Mouse (Mus musculus) hindbrain, embryonic 10.5 days (tissue): ENCODE measurements at regions not wholly inside any gene's neighbourhood (a gene's known extent, or its start where the extent isn't known, plus 50 kb on each side); places are given as distances from the start of the nearest gene placed in this dataset.

Experiments used
- DNase-seq: peaks from one replicate; pipeline ENCODE4 v3.0.0-alpha.2; 2017; ENCODE audit warnings: low spot score
- H3K27ac ChIP-seq: fragments of 300-500 bp; sonication (generic); 2 replicates; pipeline ENCODE4 v1.5.1; 2016; ENCODE audit warnings: mild to moderate bottlenecking, moderate library complexity
- H3K27me3 ChIP-seq: fragments of 300-500 bp; sonication (generic); 2 replicates; pipeline ENCODE4 v1.6.1; 2016; ENCODE audit warnings: mild to moderate bottlenecking; ENCODE audit not compliant: poor library complexity, insufficient read depth, severe bottlenecking
- H3K36me3 ChIP-seq: fragments of 300-500 bp; sonication (generic); 2 replicates; pipeline ENCODE4 v1.6.1; 2016; ENCODE audit warnings: mild to moderate bottlenecking, moderate library complexity
- H3K4me1 ChIP-seq: fragments of 300-500 bp; sonication (generic); replicated peaks from 2 replicates; pipeline ENCODE4 v1.6.1; 2016; ENCODE audit warnings: mild to moderate bottlenecking
- H3K4me3 ChIP-seq: fragments of 300-500 bp; sonication (generic); 2 replicates; pipeline ENCODE4 v1.5.1; 2016; ENCODE audit warnings: mild to moderate bottlenecking, moderate library complexity
- H3K9me3 ChIP-seq: fragments of 300-500 bp; sonication (generic); 2 replicates; pipeline ENCODE4 v1.6.1; 2016; ENCODE audit warnings: mild to moderate bottlenecking, moderate library complexity
- WGBS: fragments of 180-500 bp; shearing (Covaris S2); methylation state at CpG from one replicate; pipeline ENCODE4 v1.1.7; 2016; 5-methylcytosine and 5-hydroxymethylcytosine counted together

DNA sequence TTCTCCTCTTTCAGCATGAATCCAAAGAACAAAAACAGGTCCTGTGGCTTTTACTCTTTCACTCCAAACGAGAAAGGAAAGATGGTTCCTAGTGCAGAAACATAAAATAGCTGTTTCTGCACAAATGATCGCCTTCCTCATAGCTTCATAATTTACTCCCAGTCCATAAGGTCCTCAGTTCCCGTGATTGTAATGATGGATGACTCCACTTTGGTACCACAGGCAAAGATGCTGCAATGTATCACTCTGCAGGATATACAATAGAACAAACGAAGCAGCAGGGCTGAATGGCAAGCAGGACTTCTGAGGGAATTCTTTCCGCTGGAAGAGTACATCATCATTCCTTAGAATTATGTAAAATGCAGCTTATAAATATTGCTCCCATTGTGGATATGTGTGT lies 652.8 kb downstream of the Robo2 start:
- H3K36me3 ChIP-seq = no peaks in the 10 kb centered on the region
- no peak overlapping the region for H3K27ac ChIP-seq
- no peak for DNase-seq
- no peak overlapping the region for H3K4me3 ChIP-seq
- WGBS = 64% methylated on average over 5 of the region's 5 CpGs
- no peaks in the 10 kb centered on the region for H3K4me1 ChIP-seq
- H3K9me3 ChIP-seq = no peaks in the 10 kb centered on the region
- no peaks in the 10 kb centered on the region for H3K27me3 ChIP-seq

DNA sequence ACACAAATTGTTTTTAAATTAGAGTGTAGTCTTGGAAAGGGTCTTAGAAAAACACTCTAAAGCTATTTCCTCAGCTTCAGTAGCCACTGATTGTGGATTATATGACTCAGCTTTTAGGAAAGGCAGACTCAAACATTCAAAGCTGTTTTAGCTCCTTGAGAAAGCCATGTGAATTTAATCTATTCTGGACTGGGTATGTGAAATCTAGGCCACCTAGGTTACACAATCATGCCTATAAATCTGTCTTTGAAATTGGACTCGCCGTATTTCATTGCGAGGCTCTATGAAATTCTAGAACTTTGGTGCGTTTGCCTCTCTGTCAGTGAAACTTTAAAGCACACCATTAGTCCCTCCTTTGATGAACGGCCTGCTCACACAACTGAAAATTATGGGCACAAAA lies 657.3 kb downstream of the Robo2 start:
- DNase-seq = no peak
- Histone ChIP-seq H3K36me3 (no peaks in the 10 kb centered on the region), H3K9me3 (no peaks in the 10 kb centered on the region), H3K27ac (no peak overlapping the region), H3K4me1 (no peaks in the 10 kb centered on the region), H3K4me3 (no peak overlapping the region), H3K27me3 (no peaks in the 10 kb centered on the region)
- 81% methylated on average over 5 of the region's 5 CpGs for WGBS

DNA sequence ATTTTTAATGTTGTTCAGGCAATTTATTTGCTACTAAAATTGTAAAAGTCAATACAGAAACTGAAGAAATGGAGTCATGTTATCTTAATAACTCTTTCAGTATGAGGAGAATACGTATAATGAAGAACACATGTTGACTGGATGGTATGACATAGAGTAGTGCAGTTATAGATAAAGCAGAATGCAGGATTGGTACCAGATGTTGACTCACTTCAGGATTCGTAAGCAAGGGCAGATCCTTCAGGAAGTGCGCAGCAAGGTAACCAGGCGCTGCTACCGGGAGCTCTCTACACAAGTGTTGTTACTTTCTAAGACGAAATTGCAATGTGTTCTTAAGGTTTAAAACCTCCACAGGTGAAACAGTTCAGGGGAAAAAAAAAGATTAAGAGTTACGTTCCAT lies 683.3 kb downstream of the Robo2 start:
- no peaks in the 10 kb centered on the region for H3K36me3 ChIP-seq
- WGBS = 77% methylated on average over 7 of the region's 7 CpGs
- DNase-seq = no peak
- no peak overlapping the region for H3K4me3 ChIP-seq
- H3K4me1 ChIP-seq = no peaks in the 10 kb centered on the region
- H3K27me3 ChIP-seq = no peaks in the 10 kb centered on the region
- H3K9me3 ChIP-seq = no peaks in the 10 kb centered on the region
- no peak overlapping the region for H3K27ac ChIP-seq

DNA sequence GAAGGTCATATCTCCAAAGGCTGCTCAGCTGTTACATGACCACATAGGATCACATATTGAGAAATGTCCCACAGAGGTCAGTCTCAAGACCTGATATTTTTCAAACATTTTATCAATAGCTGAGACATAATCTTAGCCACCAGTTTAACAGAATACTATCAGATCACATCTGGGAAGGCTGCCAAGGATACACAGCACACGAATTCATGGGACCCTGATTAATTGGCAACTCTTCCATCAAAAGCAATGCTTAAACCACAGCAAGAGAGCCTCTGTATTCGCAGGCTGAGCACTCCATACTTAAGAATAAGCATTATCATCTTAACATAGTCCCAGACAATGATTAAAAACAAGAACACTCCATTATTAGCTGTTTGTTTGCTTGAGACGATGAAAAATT lies 691.9 kb downstream of the Robo2 start:
- no peak for DNase-seq
- H3K4me1 ChIP-seq = no peaks in the 10 kb centered on the region
- H3K4me3 ChIP-seq = no peak overlapping the region
- no peaks in the 10 kb centered on the region for H3K36me3 ChIP-seq
- no peaks in the 10 kb centered on the region for H3K9me3 ChIP-seq
- no peak overlapping the region for H3K27ac ChIP-seq
- no peaks in the 10 kb centered on the region for H3K27me3 ChIP-seq
- 82% methylated on average over 3 of the region's 3 CpGs for WGBS

DNA sequence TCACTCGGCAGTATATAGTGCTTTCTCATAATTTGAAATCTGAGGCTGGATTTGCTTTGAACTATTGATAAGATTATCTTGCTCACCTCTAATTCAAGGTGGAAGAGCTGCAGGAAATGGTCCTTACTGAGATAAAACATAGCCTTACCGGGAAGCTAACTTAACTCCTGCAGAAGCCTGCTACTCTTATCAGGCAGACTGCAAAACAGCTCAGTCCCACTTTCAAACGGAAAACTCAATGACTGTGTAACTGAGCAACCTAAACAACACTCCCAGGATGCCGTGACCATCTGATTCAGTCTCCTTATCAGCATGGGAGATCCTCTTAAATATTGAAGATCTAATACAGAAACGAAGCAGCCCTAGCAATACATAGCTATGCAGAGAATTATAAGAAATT lies 695.3 kb downstream of the Robo2 start:
- H3K4me1 ChIP-seq = no peaks in the 10 kb centered on the region
- H3K27ac ChIP-seq = no peak overlapping the region
- no peak for DNase-seq
- no peaks in the 10 kb centered on the region for H3K9me3 ChIP-seq
- H3K36me3 ChIP-seq = no peaks in the 10 kb centered on the region
- WGBS = 84% methylated on average over 5 of the region's 5 CpGs
- no peaks in the 10 kb centered on the region for H3K27me3 ChIP-seq
- H3K4me3 ChIP-seq = no peak overlapping the region

DNA sequence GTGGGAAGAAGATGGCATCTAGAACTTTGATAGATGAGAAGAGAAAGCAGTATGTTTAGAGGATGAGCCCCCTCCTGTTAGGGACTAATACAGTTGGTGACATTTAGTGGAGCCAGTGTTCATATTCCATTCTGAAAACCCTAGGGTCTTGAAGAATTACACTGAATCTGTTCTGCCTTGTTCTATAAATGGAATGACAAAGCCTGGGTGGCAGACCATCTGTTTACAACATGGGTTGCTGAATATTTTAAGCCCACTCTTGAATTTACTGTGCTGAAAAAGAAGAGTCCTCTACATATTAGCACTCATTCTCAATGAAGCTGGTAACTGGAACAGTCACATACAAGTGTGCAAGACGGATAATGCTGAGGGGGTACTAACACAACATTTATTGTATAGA lies 704.6 kb downstream of the Robo2 start:
- Histone ChIP-seq H3K4me3 (no peak overlapping the region), H3K4me1 (no peaks in the 10 kb centered on the region), H3K9me3 (no peaks in the 10 kb centered on the region), H3K27ac (no peak overlapping the region), H3K36me3 (no peaks in the 10 kb centered on the region), H3K27me3 (no peaks in the 10 kb centered on the region)
- no peak for DNase-seq
- 83% methylated on average over 1 of the region's 1 CpGs for WGBS

DNA sequence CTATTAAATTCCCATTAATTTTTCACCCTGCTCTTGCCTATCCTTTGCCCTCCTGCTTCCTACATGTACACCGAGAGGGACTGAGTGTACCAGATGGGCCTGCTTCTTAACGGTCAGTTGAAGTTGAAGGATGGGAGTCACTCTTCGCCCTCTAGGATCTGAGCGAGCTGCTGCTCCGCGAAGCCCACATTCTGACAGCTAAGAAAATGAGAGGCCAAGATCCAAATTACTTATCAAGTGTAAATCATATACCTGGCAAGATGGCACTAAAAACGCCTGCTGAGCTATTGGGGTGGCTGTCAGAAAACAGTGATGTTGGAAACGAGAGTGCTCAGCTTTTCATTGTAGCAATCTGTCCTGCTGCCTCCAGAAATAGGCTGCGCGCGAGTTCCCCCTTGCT lies 722.4 kb downstream of the Robo2 start:
- Histone ChIP-seq H3K36me3 (no peaks in the 10 kb centered on the region), H3K9me3 (no peaks in the 10 kb centered on the region), H3K27ac (no peak overlapping the region), H3K4me1 (no peaks in the 10 kb centered on the region), H3K27me3 (no peaks in the 10 kb centered on the region), H3K4me3 (no peak overlapping the region)
- 78% methylated on average over 11 of the region's 11 CpGs for WGBS
- DNase-seq = no peak

DNA sequence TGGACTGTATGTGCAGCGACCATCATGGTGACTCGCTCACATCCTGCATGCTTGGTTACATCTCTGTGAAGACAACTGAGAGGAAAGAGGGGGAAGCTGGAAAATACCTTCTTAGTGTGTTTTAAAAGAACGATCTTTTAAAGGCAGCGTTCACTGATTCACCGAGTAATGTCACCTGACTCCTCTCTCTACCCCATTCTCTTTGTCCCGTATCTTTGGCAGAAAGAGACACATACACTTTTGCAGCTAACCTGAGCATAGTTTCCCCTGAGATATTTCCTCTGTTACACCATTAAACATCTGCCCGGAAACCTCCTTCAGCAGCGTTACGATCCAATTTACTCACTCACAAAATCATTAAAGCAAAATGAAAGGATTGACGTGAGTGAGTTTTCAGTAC lies 731.8 kb downstream of the Robo2 start:
- Histone ChIP-seq H3K9me3 (no peaks in the 10 kb centered on the region), H3K27ac (no peak overlapping the region), H3K36me3 (no peaks in the 10 kb centered on the region), H3K27me3 (no peaks in the 10 kb centered on the region), H3K4me1 (no peaks in the 10 kb centered on the region), H3K4me3 (no peak overlapping the region)
- DNase-seq = no peak
- 76% methylated on average over 10 of the region's 10 CpGs for WGBS

DNA sequence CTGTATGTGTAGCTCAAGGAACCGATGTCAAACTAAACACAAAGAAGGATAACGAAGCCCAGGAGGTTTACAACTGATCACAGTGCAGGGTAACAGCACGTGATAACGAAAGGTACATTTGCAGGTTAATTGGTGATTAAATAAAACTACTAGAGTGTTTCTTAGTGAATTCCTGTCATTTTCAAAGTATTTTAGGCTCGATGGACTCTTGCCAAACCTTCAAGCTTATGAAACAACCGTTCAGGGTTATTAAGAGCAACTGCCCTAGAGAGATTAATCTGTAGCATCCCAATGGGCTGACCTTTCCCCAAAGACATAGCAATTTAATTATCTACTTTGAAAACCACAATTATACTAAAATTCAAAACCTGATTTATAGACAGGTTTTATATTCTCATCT lies 741.1 kb downstream of the Robo2 start:
- no peak for DNase-seq
- no peaks in the 10 kb centered on the region for H3K4me1 ChIP-seq

DNA sequence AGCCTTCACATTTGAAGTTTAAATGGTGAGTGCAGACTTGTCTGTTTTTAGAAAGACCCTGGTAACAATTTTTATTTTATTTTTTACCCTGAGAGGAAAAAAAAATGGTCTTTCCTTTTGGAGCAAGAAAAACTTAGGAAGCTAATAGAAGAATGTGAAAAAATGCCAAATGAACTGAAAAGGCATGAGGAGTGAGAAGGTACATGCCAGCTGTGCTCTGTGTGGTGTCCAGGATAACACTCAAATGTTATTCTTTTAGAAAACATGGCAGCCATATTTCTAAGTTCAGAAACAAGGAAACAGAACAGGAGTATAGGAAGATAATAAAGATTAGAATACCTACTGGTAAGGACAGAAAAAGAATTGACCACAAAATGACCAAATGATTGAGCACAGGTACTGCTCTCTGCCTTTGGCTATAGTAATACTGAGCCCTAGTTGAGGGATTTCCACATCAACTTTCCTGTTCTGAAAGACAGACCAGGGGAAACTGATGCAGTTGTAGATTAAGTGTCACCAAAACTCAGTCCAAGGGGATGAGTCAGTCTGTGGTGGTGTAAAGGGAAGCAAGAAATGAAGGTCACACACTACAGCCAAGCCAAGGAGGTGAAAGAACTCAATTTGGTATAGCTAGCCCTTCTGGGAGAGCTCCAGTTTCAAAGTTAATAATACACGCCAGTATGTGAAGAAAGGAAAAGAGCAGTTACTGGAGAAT lies 758.5 kb downstream of the Robo2 start:
- DNase-seq = no peak
- Histone ChIP-seq H3K4me1 (no peaks in the 10 kb centered on the region), H3K27ac (no peak overlapping the region), H3K36me3 (no peaks in the 10 kb centered on the region), H3K4me3 (no peak overlapping the region), H3K9me3 (no peaks in the 10 kb centered on the region), H3K27me3 (no peaks in the 10 kb centered on the region)
- WGBS = 69% methylated on average over 1 of the region's 1 CpGs

More for the DNA sequence above, 741.1 kb downstream of the Robo2 start:
- no peaks in the 10 kb centered on the region for H3K9me3 ChIP-seq
- no peak overlapping the region for H3K27ac ChIP-seq
- H3K27me3 ChIP-seq = no peaks in the 10 kb centered on the region
- 85% methylated on average over 6 of the region's 6 CpGs for WGBS
- H3K36me3 ChIP-seq = no peaks in the 10 kb centered on the region
- no peak overlapping the region for H3K4me3 ChIP-seq

DNA sequence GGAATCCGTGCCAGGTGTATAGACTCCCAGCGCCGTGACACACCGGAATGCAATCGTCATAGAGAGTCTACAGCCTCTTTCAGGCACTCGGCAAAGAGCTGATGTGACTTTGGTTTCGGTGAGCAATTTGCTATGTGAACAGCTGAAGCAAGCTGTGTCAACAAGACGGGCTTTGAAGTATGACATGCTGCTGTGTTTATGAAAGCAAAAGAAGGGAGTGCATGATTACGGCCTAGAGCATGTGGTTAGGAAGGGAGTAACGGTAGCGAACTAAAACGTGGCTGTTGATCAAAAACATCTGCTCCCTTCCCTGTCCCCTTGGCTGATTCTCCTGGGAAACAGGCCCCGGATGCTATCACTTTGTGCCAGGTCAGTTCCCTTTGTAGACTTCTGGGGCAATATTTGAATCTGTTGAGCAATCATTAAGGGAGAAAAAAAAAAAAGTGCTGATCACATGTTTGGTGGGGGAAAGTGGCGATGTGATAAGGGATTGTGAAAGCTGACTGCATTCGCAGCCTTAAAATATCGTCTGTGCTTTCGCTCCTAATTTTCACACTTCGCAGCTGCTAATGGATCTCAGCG lies 764.3 kb downstream of the Robo2 start:
- no peak overlapping the region for H3K27ac ChIP-seq
- no peaks in the 10 kb centered on the region for H3K9me3 ChIP-seq
- 61% methylated on average over 19 of the region's 19 CpGs for WGBS
- peaks cover 7% of the 10 kb centered on the region for H3K4me1 ChIP-seq
- no peaks in the 10 kb centered on the region for H3K27me3 ChIP-seq
- H3K36me3 ChIP-seq = no peaks in the 10 kb centered on the region
- peak; percentile 34 for DNase-seq
- H3K4me3 ChIP-seq = no peak overlapping the region

DNA sequence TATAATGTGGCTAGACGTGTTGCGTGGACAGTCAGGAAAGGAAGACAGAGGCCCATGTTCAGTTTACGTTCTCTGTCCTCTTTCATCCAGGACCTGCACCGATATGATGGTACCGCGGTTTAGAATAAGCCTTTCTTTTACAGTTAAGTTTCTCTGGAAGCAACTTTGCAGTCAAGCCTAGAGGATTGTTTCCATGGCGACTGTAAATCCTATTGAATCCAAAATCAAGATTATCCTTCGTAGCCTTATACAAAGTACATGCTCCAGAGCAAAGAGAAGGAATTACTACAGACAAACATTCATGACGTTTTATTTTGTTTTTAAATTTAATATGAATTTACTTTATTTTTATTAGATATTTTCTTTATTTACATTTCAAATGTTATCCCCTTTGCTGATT lies 798.6 kb downstream of the Robo2 start:
- no peak overlapping the region for H3K27ac ChIP-seq
- no peaks in the 10 kb centered on the region for H3K36me3 ChIP-seq
- no peak for DNase-seq
- no peak overlapping the region for H3K4me3 ChIP-seq
- WGBS = 91% methylated on average over 9 of the region's 9 CpGs
- no peaks in the 10 kb centered on the region for H3K27me3 ChIP-seq
- H3K4me1 ChIP-seq = no peaks in the 10 kb centered on the region
- no peaks in the 10 kb centered on the region for H3K9me3 ChIP-seq

DNA sequence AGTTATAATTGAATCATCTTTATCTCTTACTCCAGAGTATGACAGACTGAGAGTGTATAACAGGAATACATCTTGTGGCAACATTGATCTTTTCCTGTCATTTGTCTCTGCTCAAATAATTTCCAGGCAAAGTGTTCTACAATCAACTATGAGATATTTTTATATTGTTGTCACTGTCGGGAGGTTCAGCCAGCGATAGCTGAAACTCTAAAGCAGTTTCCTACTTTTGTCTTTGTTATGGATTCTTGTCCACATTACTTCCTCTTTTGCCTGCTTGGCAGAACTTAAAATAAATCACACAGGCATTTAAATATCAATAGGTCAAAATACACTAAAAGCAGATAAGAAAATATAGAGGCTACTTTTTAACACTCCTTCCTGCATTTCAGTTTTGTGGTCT lies 820.2 kb downstream of the Robo2 start:
- 84% methylated on average over 2 of the region's 2 CpGs for WGBS
- no peak for DNase-seq
- H3K27me3 ChIP-seq = no peaks in the 10 kb centered on the region

DNA sequence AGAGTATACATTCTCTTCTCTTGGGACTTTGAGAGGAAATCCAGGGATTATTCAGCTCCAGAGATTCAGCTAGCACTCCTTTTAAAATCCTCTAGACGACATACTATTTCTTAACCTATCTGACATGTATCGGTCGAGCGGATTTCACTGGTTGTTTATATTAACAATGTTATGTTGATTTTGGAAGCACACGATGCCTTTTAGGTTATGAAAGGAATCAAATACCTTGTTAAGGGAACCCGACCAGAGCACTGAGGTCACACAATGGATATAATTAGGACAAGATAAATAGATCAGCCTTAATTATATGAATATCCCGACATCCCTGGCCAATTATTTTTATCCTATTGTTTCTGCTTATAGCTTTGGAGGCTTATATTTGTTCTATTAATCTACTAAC lies 850.4 kb downstream of the Robo2 start:
- 83% methylated on average over 7 of the region's 7 CpGs for WGBS
- no peaks in the 10 kb centered on the region for H3K9me3 ChIP-seq
- no peak overlapping the region for H3K27ac ChIP-seq
- DNase-seq = no peak
- no peak overlapping the region for H3K4me3 ChIP-seq
- no peaks in the 10 kb centered on the region for H3K36me3 ChIP-seq
- no peaks in the 10 kb centered on the region for H3K27me3 ChIP-seq
- no peaks in the 10 kb centered on the region for H3K4me1 ChIP-seq

More for the DNA sequence above, 820.2 kb downstream of the Robo2 start:
- Histone ChIP-seq H3K4me3 (no peak overlapping the region), H3K27ac (no peak overlapping the region), H3K36me3 (no peaks in the 10 kb centered on the region), H3K4me1 (no peaks in the 10 kb centered on the region), H3K9me3 (no peaks in the 10 kb centered on the region)
